11 mouse cellular contexts compared by ENCODE assay signal in genomic region chr13:74121795-74122330, GRCm38 (mm10). TPM values are rescaled to one million over a fixed set of nuclear protein-coding genes. Genes with fewer than 3 reads are reported as not detected.
DNase-seq lines count a peak whose midpoint lies in the region; ATAC-seq lines count a peak whose summit lies in the region.
"Had no signal": no experiment of that assay in that cellular context is flagged by ENCODE, and none has a peak within 500 bp of the region (broad histone marks: within the 10 kb centered on the region; RNA-seq: fewer than 3 reads in every experiment).

No protein-coding gene starts in this region.

- DNase-seq in heart, postnatal 25 days (ENCODE audit: low spot score): no peak
- no peak for DNase-seq in embryonic facial prominence, embryonic 10.5 days (ENCODE audit: low spot score)
- DNase-seq in right cerebral cortex, adult 18-20 months: no peak
- DNase-seq: gastrocnemius, postnatal 10 days; liver, embryonic 13.5 days had no signal

- no peak overlapping the region for H3K27ac ChIP-seq in heart, embryonic 14.5 days (replicated peaks in 1 of 2; ENCODE audit: control insufficient read depth in 1 of 2, insufficient read depth in 1 of 2, low read depth in 2 of 2, low read length in 2 of 2)
- no peak overlapping the region for H3K27ac ChIP-seq in embryonic facial prominence, embryonic 10.5 days (replicated peaks)
- H3K27ac ChIP-seq in hindbrain, embryonic 12.5 days: no peak overlapping the region
- no peak overlapping the region for H3K27ac ChIP-seq in midbrain, embryonic 13.5 days
- H3K27ac ChIP-seq: liver, embryonic 13.5 days had no signal

- intact Hi-C loops in heart, postnatal 25 days (cut with DNase I): no loop called here

- H3K36me3 ChIP-seq in heart, embryonic 14.5 days (ENCODE audit: control insufficient read depth, insufficient read depth, low read length): no peaks in the 10 kb centered on the region
- H3K36me3 ChIP-seq in embryonic facial prominence, embryonic 10.5 days (replicated peaks): no peaks in the 10 kb centered on the region
- H3K36me3 ChIP-seq in hindbrain, embryonic 12.5 days: no peaks in the 10 kb centered on the region
- no peaks in the 10 kb centered on the region for H3K36me3 ChIP-seq in midbrain, embryonic 13.5 days
- H3K36me3 ChIP-seq: liver, embryonic 13.5 days had no signal

- WGBS in heart, embryonic 14.5 days: 43% methylated on average over 14 of the region's 14 CpGs
- WGBS in embryonic facial prominence, embryonic 10.5 days: 29% methylated on average over 14 of the region's 14 CpGs
- 34% methylated on average over 14 of the region's 14 CpGs for WGBS in hindbrain, embryonic 12.5 days
- 31% methylated on average over 14 of the region's 14 CpGs for WGBS in midbrain, embryonic 13.5 days

- H3K9ac ChIP-seq in heart, embryonic 14.5 days (ENCODE audit: low read length): no peak overlapping the region
- no peak overlapping the region for H3K9ac ChIP-seq in hindbrain, embryonic 12.5 days
- H3K9ac ChIP-seq in midbrain, embryonic 13.5 days (replicated peaks): no peak overlapping the region; the same call in 1 of the 2 replicates
- H3K9ac ChIP-seq: liver, embryonic 13.5 days had no signal

- H3K27me3 ChIP-seq in heart, embryonic 14.5 days (ENCODE audit: control insufficient read depth, insufficient read depth, low read length): peaks cover 44% of the 10 kb centered on the region
- peaks cover 87% of the 10 kb centered on the region for H3K27me3 ChIP-seq in embryonic facial prominence, embryonic 10.5 days (replicated peaks; ENCODE audit: low read depth, poor library complexity, severe bottlenecking)
- H3K27me3 ChIP-seq in hindbrain, embryonic 12.5 days: peaks cover 60% of the 10 kb centered on the region
- peaks cover 58% of the 10 kb centered on the region for H3K27me3 ChIP-seq in midbrain, embryonic 13.5 days

- H3K4me1 ChIP-seq in heart, embryonic 14.5 days (ENCODE audit: control insufficient read depth in 2 of 2, insufficient read depth in 2 of 2, low read length in 2 of 2): peaks cover 4 to 6% of the 10 kb centered on the region in 2 experiments; a peak in 1 of 4 replicates
- peaks cover 9% of the 10 kb centered on the region for H3K4me1 ChIP-seq in embryonic facial prominence, embryonic 10.5 days
- H3K4me1 ChIP-seq in hindbrain, embryonic 12.5 days: peaks cover 6% of the 10 kb centered on the region
- H3K4me1 ChIP-seq in midbrain, embryonic 13.5 days (replicated peaks): peaks cover 8% of the 10 kb centered on the region
- H3K4me1 ChIP-seq: liver, embryonic 13.5 days had no signal

- H3K4me2 ChIP-seq in heart, embryonic 14.5 days (ENCODE audit: low read length): peak overlapping the region; percentile 89
- H3K4me2 ChIP-seq in hindbrain, embryonic 12.5 days (replicated peaks): peak overlapping the region; percentile 63
- H3K4me2 ChIP-seq in midbrain, embryonic 13.5 days (replicated peaks): peak overlapping the region; percentile 69

- H3K9me3 ChIP-seq in heart, embryonic 14.5 days (ENCODE audit: control insufficient read depth, low read length): no peaks in the 10 kb centered on the region
- H3K9me3 ChIP-seq in embryonic facial prominence, embryonic 10.5 days: no peaks in the 10 kb centered on the region
- no peaks in the 10 kb centered on the region for H3K9me3 ChIP-seq in hindbrain, embryonic 12.5 days (replicated peaks)
- H3K9me3 ChIP-seq in midbrain, embryonic 13.5 days: no peaks in the 10 kb centered on the region
- H3K9me3 ChIP-seq: liver, embryonic 13.5 days had no signal

- 0 out of 4 replicates have a peak overlapping the region, but pooled peaks of 1 of the 2 experiments have one; percentile 44 for H3K4me3 ChIP-seq in heart, embryonic 14.5 days (ENCODE audit: control insufficient read depth in 1 of 2, insufficient read depth in 1 of 2, low read depth in 1 of 2, low read length in 2 of 2)
- peak overlapping the region; percentile 58; the same call in 1 of the 2 replicates for H3K4me3 ChIP-seq in embryonic facial prominence, embryonic 10.5 days
- no peak overlapping the region for H3K4me3 ChIP-seq in hindbrain, embryonic 12.5 days
- peak overlapping the region; percentile 43 for H3K4me3 ChIP-seq in midbrain, embryonic 13.5 days (replicated peaks)

- ATAC-seq in heart, embryonic 14.5 days (ENCODE audit: insufficient number of reproducible peaks, insufficient read depth, low FRiP score, low read depth): no peak
- ATAC-seq in hindbrain, embryonic 12.5 days (ENCODE audit: low FRiP score): no peak
- no peak for ATAC-seq in midbrain, embryonic 13.5 days
- ATAC-seq in granulocyte monocyte progenitor cell, adult 5-6 weeks (replicated peaks; ENCODE audit: poor library complexity, severe bottlenecking): no peak

RNA-seq across cellular contexts. Expression of gene Slc9a3, which starts 0.6 kb away (rescaled TPM):
- 0.08 and 0.30 TPM in 2 replicates for polyA plus RNA-seq in heart, embryonic 14.5 days (2014; fragmentation: Nextera tagmentation; extraction: Ambion mirVana)
- under 1 TPM; 0.34 to 0.70 TPM for total RNA-seq in heart, postnatal 25 days (2021)
- polyA plus RNA-seq in embryonic facial prominence, embryonic 10.5 days (2016; fragmentation: Nextera tagmentation; extraction: Ambion mirVana): 0.02 TPM in 1 of 2 replicates, not detected in the other
- not detected in 2 replicates for polyA plus RNA-seq in hindbrain, embryonic 12.5 days (2016; fragmentation: Nextera tagmentation; extraction: Ambion mirVana)
- polyA plus RNA-seq in midbrain, embryonic 13.5 days (2015; fragmentation: Nextera tagmentation; extraction: Ambion mirVana): 0.03 TPM in 1 of 2 replicates, not detected in the other
- not detected in 2 replicates for total RNA-seq in granulocyte monocyte progenitor cell, adult 5-6 weeks (2014; fragmentation: Nextera tagmentation)
- total RNA-seq in granulocyte monocyte progenitor cell, adult 5-6 weeks (2017): not detected in 2 replicates
- total RNA-seq: CH12.LX; megakaryocyte-erythroid progenitor cell, adult 5-6 weeks had no signal
- polyA plus RNA-seq: liver, embryonic 13.5 days had no signal

RNA-seq across cellular contexts. Expression of gene Cep72, which starts 59.8 kb away (rescaled TPM):
- polyA plus RNA-seq in heart, embryonic 14.5 days (2014; fragmentation: Nextera tagmentation; extraction: Ambion mirVana): 10.6 and 12.3 TPM in 2 replicates
- 1 to 10 TPM in 1 of 2 experiments, under 1 TPM in 1; 0.65 to 1.5 TPM for total RNA-seq in heart, postnatal 25 days (2021)
- 22.1 and 25.0 TPM in 2 replicates for polyA plus RNA-seq in embryonic facial prominence, embryonic 10.5 days (2016; fragmentation: Nextera tagmentation; extraction: Ambion mirVana)
- polyA plus RNA-seq in hindbrain, embryonic 12.5 days (2016; fragmentation: Nextera tagmentation; extraction: Ambion mirVana): 14.0 and 16.0 TPM in 2 replicates
- polyA plus RNA-seq in midbrain, embryonic 13.5 days (2015; fragmentation: Nextera tagmentation; extraction: Ambion mirVana): 13.0 and 14.1 TPM in 2 replicates
- total RNA-seq in granulocyte monocyte progenitor cell, adult 5-6 weeks (2014; fragmentation: Nextera tagmentation): 12.9 and 36.9 TPM in 2 replicates
- 15.0 and 16.0 TPM in 2 replicates for total RNA-seq in granulocyte monocyte progenitor cell, adult 5-6 weeks (2017)
